Mouse (Mus musculus) lung, embryonic 14.5 days (tissue): ENCODE results near the gene Vps39. TPM values are rescaled to one million over a fixed set of nuclear protein-coding genes. Genes with fewer than 3 reads are reported as not detected.
A peak's percentile ranks its signal among the peaks of the same experiment; 100 is the strongest.

ENCODE experiments used
- ATAC-seq: fragments of 200-750 bp; cut with Nextera tagmentation; 2 replicates; pipeline ENCODE4 v1.8.0; 2017; ENCODE audit warnings: mild to moderate bottlenecking, moderate TSS enrichment, moderate library complexity; ENCODE audit not compliant: insufficient read depth
- DNase-seq: peaks from one replicate; pipeline ENCODE4 v3.0.0-alpha.2; 2015
- H3K27ac ChIP-seq: fragments of 300-500 bp; sonication (generic); 2 replicates; pipeline ENCODE4 v1.5.1; 2014; ENCODE audit warnings: low read depth, mild to moderate bottlenecking, moderate library complexity
- H3K27me3 ChIP-seq: fragments of 300-500 bp; sonication (generic); 2 replicates; pipeline ENCODE4 v1.6.1; 2014; ENCODE audit warnings: low read length, control low read depth; ENCODE audit not compliant: insufficient read depth
- H3K36me3 ChIP-seq: fragments of 300-500 bp; sonication (generic); 2 replicates; pipeline ENCODE4 v1.6.1; 2014; ENCODE audit warnings: control low read depth; ENCODE audit not compliant: insufficient read depth
- H3K4me1 ChIP-seq: fragments of 300-500 bp; sonication (generic); 2 replicates; pipeline ENCODE4 v1.6.1; 2014; ENCODE audit warnings: antibody characterized with exemption, control low read depth; ENCODE audit not compliant: insufficient read depth
- H3K4me2 ChIP-seq: fragments of 300-500 bp; sonication (generic); 2 replicates; pipeline ENCODE4 v1.6.1; 2014; ENCODE audit warnings: mild to moderate bottlenecking
- H3K4me3 ChIP-seq: fragments of 300-500 bp; sonication (generic); 2 replicates; pipeline ENCODE4 v1.5.1; 2014; ENCODE audit warnings: low read depth, low read length
- H3K9ac ChIP-seq: fragments of 300-500 bp; sonication (generic); 2 replicates; pipeline ENCODE4 v1.6.1; 2014
- H3K9me3 ChIP-seq: fragments of 300-500 bp; sonication (generic); 2 replicates; pipeline ENCODE4 v1.6.1; 2016; ENCODE audit warnings: low read depth, low read length, control low read depth
- CTCF ChIP-seq: IDR thresholded peaks from 2 replicates; pipeline ENCODE4 v1.5.1; 2016; ENCODE audit warnings: antibody characterized with exemption, low read depth
- WGBS: fragments of 180-500 bp; shearing (Covaris S2); extraction: QIAGEN DNeasy Blood & Tissue Kit; methylation state at CpG from one replicate; pipeline ENCODE4 v1.1.7; 2014; 5-methylcytosine and 5-hydroxymethylcytosine counted together
- polyA plus RNA-seq: library from polyadenylated mRNA; unstranded; fragments of >200 nt; fragmentation: Nextera tagmentation; extraction: Ambion mirVana; gene quantifications from 2 replicates; pipeline ENCODE4 v1.2.1, GENCODE M21; 2014

Vps39 gene
- polyA plus RNA-seq, 1 experiment from 2014 or later, result 21.9 TPM

DNA sequence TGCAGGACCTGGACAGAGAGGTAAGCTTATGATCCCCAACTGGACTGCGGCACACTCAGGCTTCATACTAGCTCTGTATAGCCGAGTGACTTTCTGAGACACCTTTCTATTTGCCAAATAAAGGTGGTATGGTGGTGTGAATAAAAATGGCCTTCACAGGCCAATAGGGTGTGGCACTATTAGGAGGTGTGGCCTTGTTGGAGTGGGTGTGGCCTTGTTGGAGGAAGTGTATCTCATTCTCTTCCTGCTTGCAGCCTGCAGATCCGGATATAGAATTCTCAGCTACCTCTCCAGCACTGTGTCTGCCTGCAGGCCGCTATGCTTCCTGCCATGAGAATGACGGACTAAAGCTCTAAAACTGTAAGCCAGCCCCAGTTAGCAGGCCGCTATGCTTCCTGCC lies 51.9 kb downstream of the Vps39 start:
- WGBS, result 92% methylated on average over 6 of the region's 6 CpGs

DNA sequence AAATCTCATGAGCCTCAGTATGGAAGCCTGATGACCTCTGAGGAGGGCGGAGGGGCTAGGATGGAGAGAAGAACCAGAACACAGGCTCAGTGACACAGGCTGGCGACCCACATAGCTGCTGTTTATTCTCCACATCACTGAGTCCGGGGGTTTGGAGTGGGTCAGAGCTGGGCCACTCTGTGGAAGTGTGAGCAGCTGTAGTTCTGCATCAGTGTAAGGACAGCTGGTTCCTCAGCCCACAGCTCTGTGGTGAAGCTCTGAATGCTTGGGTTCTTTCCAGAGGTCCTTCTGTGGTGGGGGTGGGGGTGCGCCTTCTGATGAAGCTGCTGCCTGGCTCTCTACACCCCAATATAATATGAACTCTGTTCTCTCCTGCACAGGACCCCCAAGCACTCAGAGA lies 53.1 kb downstream of the Vps39 start:
- Histone ChIP-seq H3K9ac (no peak overlapping the region), H3K9me3 (no peaks in the 10 kb centered on the region), H3K4me1 (no peaks in the 10 kb centered on the region), H3K27me3 (no peaks in the 10 kb centered on the region), H3K4me2 (no peak overlapping the region), H3K36me3 (no peaks in the 10 kb centered on the region), H3K4me3 (no peak overlapping the region), H3K27ac (no peak overlapping the region)
- 78% methylated on average over 4 of the region's 4 CpGs for WGBS
- TF ChIP-seq CTCF, result no peak
- ATAC-seq (peak; percentile 35; the same call in 1 of the 2 replicates), DNase-seq (no peak)

More for the DNA sequence above, 51.9 kb downstream of the Vps39 start:
- H3K27ac ChIP-seq, result no peak overlapping the region
- no peak overlapping the region for H3K9ac ChIP-seq
- H3K4me1 ChIP-seq, result no peaks in the 10 kb centered on the region
- no peak for ATAC-seq
- no peaks in the 10 kb centered on the region for H3K36me3 ChIP-seq
- H3K4me3 ChIP-seq, result no peak overlapping the region
- no peak overlapping the region for H3K4me2 ChIP-seq
- H3K27me3 ChIP-seq, result no peaks in the 10 kb centered on the region
- no peak for DNase-seq
- H3K9me3 ChIP-seq, result no peaks in the 10 kb centered on the region
- TF ChIP-seq CTCF, result no peak

DNA sequence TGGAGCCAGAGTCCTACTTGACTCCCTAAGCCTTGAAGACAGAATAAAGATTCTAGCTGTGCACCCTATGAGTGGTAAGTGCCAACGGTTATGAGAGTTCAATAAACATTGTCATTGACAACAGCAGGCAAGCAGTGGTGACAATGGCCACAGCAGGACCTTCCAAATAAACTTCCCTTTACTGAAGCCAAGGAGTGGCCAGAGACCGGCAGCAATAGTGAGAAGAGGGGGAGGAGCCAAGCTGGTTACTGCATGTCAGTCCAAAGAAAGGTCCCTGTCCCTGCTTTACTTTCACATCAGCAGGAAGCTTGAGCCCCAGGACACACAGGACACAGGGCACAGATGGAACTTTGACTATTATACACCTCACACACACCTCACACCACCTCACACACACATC lies 56.8 kb downstream of the Vps39 start:
- WGBS, result 21% methylated on average over 2 of the region's 2 CpGs
- ATAC-seq (no peak), DNase-seq (no peak)
- Histone ChIP-seq H3K4me3 (no peak overlapping the region), H3K9ac (no peak overlapping the region), H3K27me3 (no peaks in the 10 kb centered on the region), H3K27ac (no peak overlapping the region), H3K9me3 (no peaks in the 10 kb centered on the region), H3K36me3 (no peaks in the 10 kb centered on the region), H3K4me2 (no peak overlapping the region), H3K4me1 (no peaks in the 10 kb centered on the region)
- no peak for TF ChIP-seq CTCF

DNA sequence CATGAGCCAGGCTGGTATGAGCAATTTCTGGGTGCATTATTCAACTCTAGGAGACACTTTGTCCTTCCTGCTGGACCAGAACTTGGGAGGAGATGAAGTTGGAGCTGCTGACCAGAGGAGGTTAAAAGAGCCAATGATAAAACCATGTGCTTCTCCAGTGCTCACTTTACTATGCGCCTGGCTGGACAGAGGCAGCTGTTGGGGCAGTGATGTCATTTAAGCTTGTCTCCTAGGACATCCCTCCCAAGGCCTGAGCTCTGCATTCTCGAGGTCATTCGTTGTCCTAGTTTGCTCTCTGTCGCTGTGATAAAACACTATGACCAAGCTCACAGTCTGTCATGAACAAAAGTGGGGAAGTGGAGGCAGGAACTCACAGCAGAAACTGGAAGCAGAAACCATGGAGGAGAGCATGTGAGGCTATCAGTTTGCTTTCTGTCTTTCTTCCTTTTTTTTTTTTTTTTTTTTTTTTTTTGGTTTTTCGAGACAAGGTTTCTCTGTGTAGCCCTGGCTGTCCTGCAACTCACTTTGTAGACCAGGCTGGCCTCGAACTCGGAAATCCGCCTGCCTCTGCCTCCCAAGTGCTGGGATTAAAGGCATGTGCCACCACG lies 61.4 kb downstream of the Vps39 start:
- TF ChIP-seq CTCF, result no peak
- H3K27me3 ChIP-seq, result no peaks in the 10 kb centered on the region
- no peaks in the 10 kb centered on the region for H3K4me1 ChIP-seq
- H3K9me3 ChIP-seq, result no peaks in the 10 kb centered on the region
- H3K4me3 ChIP-seq, result no peak overlapping the region
- no peak overlapping the region for H3K27ac ChIP-seq
- H3K36me3 ChIP-seq, result no peaks in the 10 kb centered on the region
- H3K9ac ChIP-seq, result no peak overlapping the region
- 80% methylated on average over 8 of the region's 9 CpGs for WGBS
- H3K4me2 ChIP-seq, result no peak overlapping the region
- ATAC-seq, result no peak
- DNase-seq, result no peak

DNA sequence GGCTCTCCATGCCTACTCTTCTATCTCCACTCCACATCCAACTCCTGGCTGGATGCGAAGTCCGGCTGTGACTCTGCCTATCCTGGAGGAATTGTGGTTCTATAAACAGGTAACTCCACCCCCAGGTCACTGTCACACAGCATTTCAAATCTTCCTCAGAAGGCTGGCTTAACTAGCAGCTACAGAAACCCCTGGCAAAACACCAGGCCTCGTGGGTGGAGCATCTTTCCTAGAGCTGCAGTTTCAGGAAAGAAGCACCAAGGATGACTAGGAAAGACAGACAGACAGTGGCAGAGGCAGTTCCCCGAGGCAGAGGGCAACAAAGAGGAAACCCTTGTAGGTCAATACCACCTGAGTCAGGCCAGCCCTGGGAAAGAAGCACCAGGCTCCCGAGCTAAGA lies 63.9 kb downstream of the Vps39 start, which contains the start of gene Pla2g4d:
Pla2g4d (minus strand) TSS at position 203 of the 400 bp plus-strand sequence.
- H3K27me3 ChIP-seq, result no peaks in the 10 kb centered on the region
- no peaks in the 10 kb centered on the region for H3K36me3 ChIP-seq
- ATAC-seq, result no peak
- WGBS, result 67% methylated on average over 5 of the region's 5 CpGs
- H3K4me1 ChIP-seq, result no peaks in the 10 kb centered on the region
- H3K4me2 ChIP-seq, result no peak within 1 kb of the TSS
- H3K4me3 ChIP-seq, result no peak within 1 kb of the TSS
- TF ChIP-seq CTCF, result no peak
- H3K27ac ChIP-seq, result no peak within 1 kb of the TSS
- H3K9ac ChIP-seq, result no peak within 1 kb of the TSS
- DNase-seq, result no peak
- no peaks in the 10 kb centered on the region for H3K9me3 ChIP-seq

DNA sequence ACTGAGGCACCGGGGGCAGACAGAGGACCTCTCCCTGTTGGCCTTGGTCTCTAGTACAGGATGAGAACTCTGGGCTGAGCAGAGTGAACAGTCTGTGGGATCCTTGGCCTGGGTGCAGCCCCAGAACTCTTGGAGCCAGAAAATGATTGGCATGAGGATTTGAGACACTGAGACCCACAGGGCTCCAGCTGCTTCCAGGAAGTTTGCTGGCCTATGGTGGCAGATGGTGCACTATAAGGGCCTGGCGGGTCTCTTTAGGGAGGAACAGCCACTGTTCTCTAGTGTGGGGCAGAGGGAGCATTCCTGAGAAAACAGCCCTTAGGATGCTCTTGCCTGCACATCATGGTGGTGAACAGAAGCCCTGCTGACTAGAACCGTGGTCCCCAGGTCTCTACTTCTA lies 64.5 kb downstream of the Vps39 start:
- Histone ChIP-seq H3K27me3 (no peaks in the 10 kb centered on the region), H3K9me3 (no peaks in the 10 kb centered on the region), H3K4me2 (no peak overlapping the region), H3K27ac (no peak overlapping the region), H3K4me1 (no peaks in the 10 kb centered on the region), H3K4me3 (no peak overlapping the region), H3K9ac (no peak overlapping the region), H3K36me3 (no peaks in the 10 kb centered on the region)
- no peak for DNase-seq
- WGBS, result 89% methylated on average over 3 of the region's 3 CpGs
- no peak for TF ChIP-seq CTCF
- ATAC-seq, result no peak

DNA sequence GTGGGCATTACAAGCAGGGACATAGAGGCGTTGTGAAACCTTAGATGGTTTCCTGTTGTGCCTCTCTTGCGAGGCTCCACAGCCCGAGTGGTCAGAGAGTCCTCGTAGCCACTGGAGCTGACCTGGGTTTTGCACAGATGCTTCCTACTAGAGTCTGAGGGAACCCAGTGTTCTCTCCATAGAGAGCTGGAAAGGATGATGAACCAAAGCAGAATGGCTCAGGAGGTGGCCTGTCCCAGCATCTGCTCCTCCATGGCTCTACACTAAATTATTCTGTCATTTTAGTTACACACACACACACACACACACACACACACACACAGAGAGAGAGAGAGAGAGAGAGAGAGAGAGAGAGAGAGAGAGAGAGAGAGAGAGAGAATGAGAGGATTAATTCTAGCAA lies 67.3 kb downstream of the Vps39 start:
- Histone ChIP-seq H3K4me3 (no peak overlapping the region), H3K27me3 (no peaks in the 10 kb centered on the region), H3K4me2 (no peak overlapping the region), H3K4me1 (no peaks in the 10 kb centered on the region), H3K36me3 (no peaks in the 10 kb centered on the region), H3K9me3 (no peaks in the 10 kb centered on the region), H3K9ac (no peak overlapping the region), H3K27ac (no peak overlapping the region)
- no peak for TF ChIP-seq CTCF
- ATAC-seq (no peak), DNase-seq (no peak)
- 73% methylated on average over 4 of the region's 4 CpGs for WGBS

DNA sequence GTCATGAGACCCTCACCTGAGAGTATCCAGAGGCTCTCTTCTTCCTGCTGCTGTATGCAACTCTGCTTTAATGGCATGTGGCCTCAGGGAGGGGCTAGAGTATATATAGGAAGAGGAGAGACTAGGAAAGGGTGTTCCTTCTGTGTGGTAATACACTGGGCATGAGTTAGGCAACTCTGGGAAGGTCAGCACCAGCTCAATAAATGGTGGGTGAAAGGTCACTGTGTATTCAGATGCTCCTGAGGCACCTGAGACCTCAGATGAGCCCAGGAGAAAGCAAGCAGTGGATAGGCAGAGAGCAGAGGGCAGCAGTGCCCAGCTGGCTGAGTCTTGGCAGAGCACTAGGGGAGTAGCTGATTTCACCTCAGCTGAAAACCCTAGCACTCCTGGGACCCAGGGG lies 68.2 kb downstream of the Vps39 start:
- ATAC-seq (no peak), DNase-seq (no peak)
- Histone ChIP-seq H3K36me3 (no peaks in the 10 kb centered on the region), H3K4me1 (no peaks in the 10 kb centered on the region), H3K4me2 (no peak overlapping the region), H3K4me3 (no peak overlapping the region), H3K9ac (no peak overlapping the region), H3K27me3 (no peaks in the 10 kb centered on the region), H3K9me3 (no peaks in the 10 kb centered on the region), H3K27ac (no peak overlapping the region)
- no peak for TF ChIP-seq CTCF
